Mouse (Mus musculus) cerebellum, adult 18-20 months (tissue): ENCODE results near the gene Ahcyl1.
A peak's percentile ranks its signal among the peaks of the same experiment; 100 is the strongest.
"Not testable (repeated sequence)": the region's sequence is repeated elsewhere in the genome, so short reads cannot be mapped to it uniquely, and the experiment has no call there.

Experiments
- DNase-seq, 2 experiments: peaks; one replicate each; pipeline ENCODE4 v3.0.0; 2021

Gene Ahcyl1

GRCm38 (mm10) chr3:107695948-107696881 lies at the start of gene Ahcyl1:
Ahcyl1 (minus strand) TSS chr3:107696560.
- DNase-seq, result peak; percentile 99

GRCm38 (mm10) chr3:107746026-107746425 lies 49.7 kb upstream of the Ahcyl1 start:
- no peak for DNase-seq

- no peak for DNase-seq
Observed at GRCm38 (mm10) chr3:107743650-107744049, 47.3 kb upstream of the Ahcyl1 start.

- DNase-seq, result no peak
Observed at GRCm38 (mm10) chr3:107743107-107743506, 46.7 kb upstream of the Ahcyl1 start.

GRCm38 (mm10) chr3:107742071-107742710 lies 45.8 kb upstream of the Ahcyl1 start:
- peak in 1 of 2 experiments; percentile 1 for DNase-seq

- DNase-seq, result no peak
Observed at GRCm38 (mm10) chr3:107741387-107741786, 45.0 kb upstream of the Ahcyl1 start.

- DNase-seq, result peak in 1 of 2 experiments; percentile 14
Observed at GRCm38 (mm10) chr3:107740578-107741207, 44.3 kb upstream of the Ahcyl1 start.

- peak in 1 of 2 experiments; percentile 1 for DNase-seq
Observed at GRCm38 (mm10) chr3:107739966-107740365, 43.6 kb upstream of the Ahcyl1 start.

- DNase-seq, result no peak
Observed at GRCm38 (mm10) chr3:107739456-107739855, 43.1 kb upstream of the Ahcyl1 start.

GRCm38 (mm10) chr3:107738620-107739019 lies 42.3 kb upstream of the Ahcyl1 start:
- no peak for DNase-seq

GRCm38 (mm10) chr3:107737609-107738190 lies 41.3 kb upstream of the Ahcyl1 start:
- no peak for DNase-seq

GRCm38 (mm10) chr3:107735620-107736019 lies 39.3 kb upstream of the Ahcyl1 start:
- not testable (repeated sequence) for DNase-seq

GRCm38 (mm10) chr3:107733329-107733728 lies 37.0 kb upstream of the Ahcyl1 start:
- DNase-seq, result no peak

- DNase-seq, result no peak
Observed at GRCm38 (mm10) chr3:107730236-107730635, 33.9 kb upstream of the Ahcyl1 start.

- no peak for DNase-seq
Observed at GRCm38 (mm10) chr3:107728509-107728908, 32.1 kb upstream of the Ahcyl1 start.

GRCm38 (mm10) chr3:107715971-107716370 lies 19.6 kb upstream of the Ahcyl1 start:
- no peak for DNase-seq

- no peak for DNase-seq
Observed at GRCm38 (mm10) chr3:107714276-107714933, 18.0 kb upstream of the Ahcyl1 start.

GRCm38 (mm10) chr3:107712081-107712480 lies 15.7 kb upstream of the Ahcyl1 start:
- DNase-seq, result no peak

GRCm38 (mm10) chr3:107709156-107709555 lies 12.8 kb upstream of the Ahcyl1 start:
- DNase-seq, result no peak

GRCm38 (mm10) chr3:107707239-107707638 lies 10.9 kb upstream of the Ahcyl1 start:
- DNase-seq, result no peak

GRCm38 (mm10) chr3:107706164-107706563 lies 9.8 kb upstream of the Ahcyl1 start:
- no peak for DNase-seq

- no peak for DNase-seq
Observed at GRCm38 (mm10) chr3:107704371-107704705, 8.0 kb upstream of the Ahcyl1 start.
